Mouse (Mus musculus) spleen, adult 2 months (tissue): ENCODE results near the gene Rab1b.

ENCODE experiments used
- CTCF ChIP-seq: fragments of 200-500 bp; IDR thresholded peaks from 2 replicates; pipeline ENCODE4 v1.5.1; 2011; ENCODE audit warnings: mild to moderate bottlenecking, inconsistent platforms; ENCODE audit not compliant: insufficient read depth, insufficient read length, insufficient replicate concordance; ENCODE audit errors: extremely low read depth
- POLR2A ChIP-seq: fragments of 200-500 bp; IDR thresholded peaks from 2 replicates; pipeline ENCODE4 v1.6.1; 2011; ENCODE audit warnings: low read depth, low read length, inconsistent platforms

GRCm38 (mm10) chr19:5152261-5152660 lies 45.4 kb upstream of the Rab1b start:
- TF ChIP-seq POLR2A (no peak), CTCF (no peak)
